Comparison of ENCODE assay signal across 10 mouse cellular contexts in the genomic region with DNA sequence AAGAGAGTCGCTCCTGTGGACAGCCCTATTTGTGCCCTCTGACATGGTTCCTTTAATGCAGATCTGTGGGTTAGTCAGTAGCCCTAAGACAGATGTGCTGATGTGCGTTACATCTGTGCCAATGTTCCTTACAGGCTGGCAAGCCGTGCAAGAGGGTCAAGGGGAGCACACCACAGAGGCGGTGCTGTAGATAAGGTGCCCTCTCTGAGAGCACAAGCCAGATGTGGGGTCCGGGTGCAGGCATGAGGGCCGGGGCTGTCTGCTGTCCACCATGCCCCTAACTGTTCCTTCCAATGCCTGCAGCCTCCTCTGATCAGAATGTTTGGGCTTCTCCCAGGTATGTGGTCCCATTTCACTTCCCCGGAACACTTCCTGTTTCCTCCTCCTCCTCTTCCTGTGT. TPM values are rescaled to one million over a fixed set of nuclear protein-coding genes. Genes with fewer than 3 reads are reported as not detected.
DNase-seq lines count a peak whose midpoint lies in the region; ATAC-seq and TF ChIP-seq lines count a peak whose summit lies in the region.
"Had no signal": no experiment of that assay in that cellular context is flagged by ENCODE, and none has a peak within 500 bp of the region (broad histone marks: within the 10 kb centered on the region; RNA-seq: fewer than 3 reads in every experiment).

No protein-coding gene starts in this region.

- H3K36me3 ChIP-seq in heart, embryonic 12.5 days: peaks cover 5% of the 10 kb centered on the region
- 0 out of 2 replicates have a peak, but pooled peaks cover 2% of the 10 kb centered on the region for H3K36me3 ChIP-seq in hindbrain, embryonic 15.5 days
- H3K36me3 ChIP-seq in stomach, embryonic 15.5 days: peaks cover under 1% of the 10 kb centered on the region; the same call in 1 of the 2 replicates

- WGBS in heart, embryonic 12.5 days: 56% methylated on average over 7 of the region's 7 CpGs
- 36% methylated on average over 7 of the region's 7 CpGs for WGBS in lung, adult 2 months
- WGBS in hindbrain, embryonic 15.5 days: 64% methylated on average over 7 of the region's 7 CpGs
- 58% methylated on average over 7 of the region's 7 CpGs for WGBS in stomach, embryonic 15.5 days

- no peak overlapping the region; the same call in 1 of the 2 replicates for H3K4me2 ChIP-seq in heart, embryonic 12.5 days
- H3K4me2 ChIP-seq in hindbrain, embryonic 15.5 days: peak overlapping the region; percentile 13
- H3K4me2 ChIP-seq in stomach, embryonic 15.5 days: peak overlapping the region; percentile 20; the same call in 1 of the 2 replicates

- DNase-seq in heart, postnatal 4 days: no peak
- DNase-seq in lung, postnatal 10 days: peak; percentile 9
- no peak for DNase-seq in lung, adult 2 months
- DNase-seq in cerebellum, adult 9-10 months: no peak
- DNase-seq: cerebellum, adult 11-12 months had no signal

- H3K27me3 ChIP-seq in heart, embryonic 12.5 days (replicated peaks): no peaks in the 10 kb centered on the region
- H3K27me3 ChIP-seq in hindbrain, embryonic 15.5 days: no peaks in the 10 kb centered on the region
- no peaks in the 10 kb centered on the region for H3K27me3 ChIP-seq in stomach, embryonic 15.5 days (replicated peaks)

- no peak overlapping the region for H3K4me3 ChIP-seq in heart, embryonic 12.5 days
- no peak overlapping the region for H3K4me3 ChIP-seq in lung, adult 2 months (replicated peaks; ENCODE audit: extremely low read depth, low read depth, low read length)
- no peak overlapping the region for H3K4me3 ChIP-seq in hindbrain, embryonic 15.5 days
- H3K4me3 ChIP-seq in stomach, embryonic 15.5 days (replicated peaks): no peak overlapping the region

- H3K9ac ChIP-seq in heart, embryonic 12.5 days: no peak overlapping the region
- no peak overlapping the region for H3K9ac ChIP-seq in hindbrain, embryonic 15.5 days
- H3K9ac ChIP-seq in stomach, embryonic 15.5 days: no peak overlapping the region

- TF ChIP-seq CTCF in lung, adult 2 months (IDR thresholded peaks at IDR 0.05; ENCODE audit: insufficient read depth, low read length): no peak

- H3K27ac ChIP-seq in heart, embryonic 12.5 days (ENCODE audit: poor library complexity, severe bottlenecking): peak overlapping the region; percentile 63
- H3K27ac ChIP-seq in hindbrain, embryonic 15.5 days (replicated peaks): peak overlapping the region; percentile 23
- H3K27ac ChIP-seq in stomach, embryonic 15.5 days: peak overlapping the region; percentile 73
- H3K27ac ChIP-seq: macrophage had no signal

- H3K4me1 ChIP-seq in heart, embryonic 12.5 days (replicated peaks): peaks cover 17% of the 10 kb centered on the region
- H3K4me1 ChIP-seq in lung, adult 2 months (ENCODE audit: control insufficient read depth, insufficient read depth, low read length): peaks cover 6% of the 10 kb centered on the region
- H3K4me1 ChIP-seq in hindbrain, embryonic 15.5 days (replicated peaks): peaks cover 18% of the 10 kb centered on the region
- peaks cover 10% of the 10 kb centered on the region for H3K4me1 ChIP-seq in stomach, embryonic 15.5 days

- H3K9me3 ChIP-seq in heart, embryonic 12.5 days (replicated peaks): no peaks in the 10 kb centered on the region
- H3K9me3 ChIP-seq in hindbrain, embryonic 15.5 days: no peaks in the 10 kb centered on the region
- H3K9me3 ChIP-seq in stomach, embryonic 15.5 days: no peaks in the 10 kb centered on the region

- no peak for ATAC-seq in heart, embryonic 12.5 days (ENCODE audit: insufficient number of reproducible peaks, low FRiP score)
- 0 out of 2 replicates have a peak, but pooled peaks have one; percentile 31 for ATAC-seq in hindbrain, embryonic 15.5 days (ENCODE audit: low FRiP score, low read depth)
- ATAC-seq in stomach, embryonic 15.5 days (ENCODE audit: insufficient read depth, low FRiP score, low read depth): no peak
- ATAC-seq in activated CD4-positive, CD25-positive, alpha-beta regulatory T cell, adult 4 months: no peak

- TF ChIP-seq POLR2A in lung, adult 2 months (IDR thresholded peaks at IDR 0.05; ENCODE audit: borderline replicate concordance, extremely low read depth, low read depth, low read length): no peak

RNA-seq across cellular contexts. Expression of a gene that starts 36.4 kb away (rescaled TPM):
- polyA plus RNA-seq in heart, embryonic 12.5 days (2016; fragmentation: Nextera tagmentation; extraction: Ambion mirVana): 43.9 and 47.1 TPM in 2 replicates
- total RNA-seq in heart, postnatal 4 days (2021): 10 to 100 TPM; 19.7 to 22.7 TPM
- 6.8 and 8.9 TPM in 2 replicates for polyA plus RNA-seq in lung, adult 2 months (2012; rRNA removed)
- polyA plus RNA-seq in hindbrain, embryonic 15.5 days (2015; fragmentation: Nextera tagmentation; extraction: Ambion mirVana): 53.3 and 53.8 TPM in 2 replicates
- polyA plus RNA-seq in stomach, embryonic 15.5 days (2015; fragmentation: Nextera tagmentation; extraction: Ambion mirVana): 44.0 and 46.9 TPM in 2 replicates
- polyA plus RNA-seq in activated CD4-positive, CD25-positive, alpha-beta regulatory T cell, adult 4 months (2017; shearing (Covaris generic)): 10 to 100 TPM; 37.2 to 44.7 TPM

RNA-seq across cellular contexts. Expression of a gene that starts 40.7 kb away (rescaled TPM):
- polyA plus RNA-seq in heart, embryonic 12.5 days (2016; fragmentation: Nextera tagmentation; extraction: Ambion mirVana): 7.5 and 8.6 TPM in 2 replicates
- 10 to 100 TPM; 10.3 to 12.9 TPM for total RNA-seq in heart, postnatal 4 days (2021)
- polyA plus RNA-seq in lung, adult 2 months (2012; rRNA removed): 5.1 and 7.0 TPM in 2 replicates
- 18.3 TPM in 2 replicates for polyA plus RNA-seq in hindbrain, embryonic 15.5 days (2015; fragmentation: Nextera tagmentation; extraction: Ambion mirVana)
- polyA plus RNA-seq in stomach, embryonic 15.5 days (2015; fragmentation: Nextera tagmentation; extraction: Ambion mirVana): 7.3 and 8.6 TPM in 2 replicates
- 1 to 10 TPM; 1.6 to 1.9 TPM for polyA plus RNA-seq in activated CD4-positive, CD25-positive, alpha-beta regulatory T cell, adult 4 months (2017; shearing (Covaris generic))

Comparison
In these comparisons a context has a peak if more than half of its experiments do, and no peak if none do; other contexts are left out.
1. H3K27ac ChIP-seq: peak in every context shown above with its lines; median percentile 73 in stomach, embryonic 15.5 days; 63 in heart, embryonic 12.5 days; 23 in hindbrain, embryonic 15.5 days.